Mouse (Mus musculus): ENCODE results near the gene Casq1.

DNA sequence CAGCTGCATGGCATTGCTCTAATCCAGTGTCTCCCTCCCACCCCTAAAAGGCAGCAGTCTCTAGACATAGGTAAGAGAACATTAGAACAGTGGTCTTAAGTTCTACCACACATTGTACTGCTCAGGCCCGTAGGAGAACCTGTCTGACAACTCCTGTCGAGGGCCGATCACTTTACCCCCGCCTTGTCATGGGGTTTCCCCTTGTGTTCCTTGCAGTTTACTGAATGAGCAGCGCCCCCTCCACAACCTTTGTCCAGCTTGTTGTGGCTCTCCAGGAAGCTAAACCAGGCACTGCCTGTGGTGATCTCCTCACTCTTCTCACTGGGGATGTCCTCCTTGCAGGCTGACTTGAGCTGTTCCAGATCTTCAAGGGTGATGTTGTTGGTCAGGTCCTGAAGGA, 19.5 kb downstream of the Casq1 start:
- no peak for TF ChIP-seq POLR2A (IDR thresholded peaks at IDR 0.05; ENCODE audit: borderline replicate concordance, extremely low read depth, insufficient read depth, insufficient read length, poor library complexity, severe bottlenecking)
- TF ChIP-seq CTCF (IDR thresholded peaks at IDR 0.05; ENCODE audit: borderline replicate concordance, extremely low read depth, insufficient read depth, insufficient read length), result no peak
